Mouse (Mus musculus): Measurements from ENCODE around the gene Ankrd66. TPM values are rescaled to one million over a fixed set of nuclear protein-coding genes. Genes with fewer than 3 reads are reported as not detected.

The Ankrd66 gene
- total RNA-seq (2021) = not detected
- long read RNA-seq, experiment 1 = 0 reads
- long read RNA-seq, experiment 2 = 0 reads

DNA sequence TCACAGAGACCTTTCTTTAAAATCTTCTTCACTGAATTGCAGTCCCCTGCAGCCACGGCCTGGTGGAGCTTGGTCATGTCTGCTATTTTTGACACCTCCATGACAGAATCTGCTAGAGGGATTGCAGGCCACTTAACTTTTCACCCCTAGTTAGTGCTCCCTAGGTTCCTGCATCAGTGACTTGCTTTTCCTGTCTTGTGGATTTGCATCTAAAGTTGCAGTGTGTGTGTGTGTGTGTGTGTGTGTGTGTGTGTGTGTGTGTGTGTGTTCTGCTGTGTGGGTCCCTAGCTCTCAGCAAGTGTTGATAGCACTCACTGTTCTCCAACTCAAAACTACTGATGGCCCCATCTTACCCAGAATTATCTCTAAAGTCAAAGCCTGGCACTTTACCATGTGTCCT is at the start of gene Ankrd66:
TSS of gene Ankrd66 (minus strand) at position 101 of the 400 bp plus-strand sequence.
- intact Hi-C loops (cut with DNase I) = no loop called here
- no peak for DNase-seq

DNA sequence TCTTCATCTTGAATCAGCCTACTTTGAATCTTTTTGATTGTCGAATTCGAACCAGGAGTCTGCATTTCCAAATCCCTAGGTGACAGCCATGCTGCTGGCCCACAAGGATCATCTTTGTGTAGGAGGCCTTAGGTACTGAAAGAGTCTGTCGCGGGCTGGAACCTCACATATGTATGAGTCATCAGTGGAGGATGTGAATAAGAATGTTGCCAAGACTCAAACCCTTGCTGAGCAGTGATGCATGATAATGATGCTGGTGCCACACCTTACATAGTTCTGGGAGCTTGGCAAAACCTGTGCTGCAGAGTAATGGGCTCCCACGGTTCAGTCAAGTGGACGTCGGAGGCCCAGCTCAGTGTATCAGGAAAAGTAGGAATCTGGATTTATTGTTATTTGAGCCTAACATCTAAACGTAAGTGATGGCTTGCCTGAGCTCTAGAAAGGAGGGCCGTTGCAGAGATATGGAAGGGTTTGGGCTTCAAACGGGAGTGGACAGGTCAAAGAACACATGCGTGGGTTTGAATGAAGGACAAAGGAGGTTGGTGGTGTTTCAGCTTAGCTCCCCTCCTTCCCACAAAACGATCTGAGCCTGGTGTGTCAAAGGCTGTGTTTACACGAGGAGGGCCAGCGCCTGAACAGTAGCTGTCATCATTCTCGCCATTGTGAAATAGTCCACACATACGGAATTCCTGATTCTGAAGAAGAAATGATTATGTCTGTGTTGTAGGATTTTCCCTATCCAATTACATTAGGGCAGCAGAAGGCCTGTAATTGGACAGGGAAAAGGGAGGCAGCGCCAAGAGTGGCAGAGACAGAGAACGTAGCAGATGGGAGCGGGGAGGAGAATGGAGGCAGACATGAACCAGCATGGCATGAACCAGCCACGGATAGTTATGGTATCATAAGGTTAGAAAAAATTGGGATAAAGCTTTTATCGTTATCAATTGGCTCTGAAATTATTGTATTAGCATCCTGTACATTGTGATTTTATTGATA is 49.2 kb upstream of the Ankrd66 start:
- no peak for DNase-seq
- intact Hi-C loops (cut with DNase I) = no loop called here

- DNase-seq = no peak
- intact Hi-C loops (cut with DNase I) = no loop called here
These were observed 47.1 kb upstream of the Ankrd66 start for GRCm38 (mm10) chr17:43590531-43590930.

GRCm38 (mm10) chr17:43589750-43590149 is 46.3 kb upstream of the Ankrd66 start:
- intact Hi-C loops (cut with DNase I) = no loop called here
- DNase-seq = no peak

- intact Hi-C loops (cut with DNase I) = no loop called here
- no peak for DNase-seq
These were observed 43.8 kb upstream of the Ankrd66 start for GRCm38 (mm10) chr17:43587278-43587677.

DNA sequence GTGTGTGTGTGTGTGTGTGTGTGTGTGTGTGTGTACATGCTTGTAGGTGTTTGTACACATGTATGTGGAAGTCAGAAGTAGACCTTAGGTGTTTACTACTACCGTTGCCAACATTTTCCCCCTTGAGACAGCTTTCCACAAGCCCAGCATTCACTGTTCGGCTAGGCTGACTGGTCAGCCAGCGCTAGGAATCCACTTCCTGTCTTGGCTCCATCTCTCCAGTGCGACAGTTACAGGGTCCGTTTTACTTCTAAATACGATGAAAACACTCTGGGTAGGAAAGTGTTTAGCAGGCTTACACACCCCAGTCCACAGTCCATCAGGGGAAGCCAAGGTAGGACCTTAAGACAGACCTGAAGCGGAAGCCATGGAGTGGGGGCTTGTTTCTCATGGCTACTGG is 41.3 kb upstream of the Ankrd66 start:
- intact Hi-C loops (cut with DNase I) = no loop called here
- DNase-seq = no peak

DNA sequence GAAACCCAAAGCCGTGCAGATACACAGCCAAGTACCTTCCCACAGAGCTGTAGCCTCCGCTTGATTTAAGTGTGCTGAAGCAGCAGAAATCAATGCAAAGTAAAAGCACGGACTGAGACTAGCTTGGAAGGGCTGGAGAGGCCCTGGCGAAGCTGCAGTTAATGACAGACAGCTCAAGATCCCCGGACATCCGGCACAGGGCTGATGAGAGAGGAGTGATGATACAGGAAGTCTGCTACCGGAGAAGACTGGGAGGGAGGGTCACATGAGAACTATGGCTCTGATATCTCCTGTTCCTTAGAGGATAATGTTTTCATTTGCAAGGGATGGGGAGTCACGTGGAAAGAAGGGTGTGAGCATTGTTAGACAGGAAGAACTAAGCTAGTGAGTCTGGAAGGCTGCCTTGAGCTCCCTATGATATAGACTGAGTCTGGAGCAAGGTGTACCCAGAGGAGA is 37.6 kb upstream of the Ankrd66 start:
- intact Hi-C loops (cut with DNase I) = no loop called here
- DNase-seq = peak; percentile 24 to 43

GRCm38 (mm10) chr17:43580456-43580855 is 37.0 kb upstream of the Ankrd66 start:
- intact Hi-C loops (cut with DNase I) = no loop called here
- DNase-seq = no peak

- no peak for DNase-seq
- intact Hi-C loops (cut with DNase I) = no loop called here
These were observed 30.2 kb upstream of the Ankrd66 start for GRCm38 (mm10) chr17:43573624-43574073.

DNA sequence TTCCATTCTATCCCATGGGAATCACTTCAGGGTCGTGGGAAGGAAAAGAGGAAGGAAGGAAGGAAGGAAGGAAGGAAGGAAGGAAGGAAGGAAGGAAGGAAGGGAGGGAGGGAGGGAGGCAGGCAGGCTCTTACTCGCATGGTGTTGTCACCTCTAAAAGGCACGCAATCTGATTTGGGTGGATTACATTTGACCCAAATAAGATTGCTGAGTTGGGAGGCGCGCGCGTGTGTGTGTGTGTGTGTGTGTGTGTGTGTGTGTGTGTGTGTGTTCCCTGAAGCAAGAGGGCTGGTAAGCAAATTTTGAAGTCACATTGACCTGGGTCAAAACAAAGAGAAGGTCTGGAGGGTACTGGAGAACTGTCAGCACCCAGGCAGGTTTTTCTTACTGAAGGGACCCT is 25.8 kb upstream of the Ankrd66 start:
- intact Hi-C loops (cut with DNase I) = no loop called here
- no peak for DNase-seq

DNA sequence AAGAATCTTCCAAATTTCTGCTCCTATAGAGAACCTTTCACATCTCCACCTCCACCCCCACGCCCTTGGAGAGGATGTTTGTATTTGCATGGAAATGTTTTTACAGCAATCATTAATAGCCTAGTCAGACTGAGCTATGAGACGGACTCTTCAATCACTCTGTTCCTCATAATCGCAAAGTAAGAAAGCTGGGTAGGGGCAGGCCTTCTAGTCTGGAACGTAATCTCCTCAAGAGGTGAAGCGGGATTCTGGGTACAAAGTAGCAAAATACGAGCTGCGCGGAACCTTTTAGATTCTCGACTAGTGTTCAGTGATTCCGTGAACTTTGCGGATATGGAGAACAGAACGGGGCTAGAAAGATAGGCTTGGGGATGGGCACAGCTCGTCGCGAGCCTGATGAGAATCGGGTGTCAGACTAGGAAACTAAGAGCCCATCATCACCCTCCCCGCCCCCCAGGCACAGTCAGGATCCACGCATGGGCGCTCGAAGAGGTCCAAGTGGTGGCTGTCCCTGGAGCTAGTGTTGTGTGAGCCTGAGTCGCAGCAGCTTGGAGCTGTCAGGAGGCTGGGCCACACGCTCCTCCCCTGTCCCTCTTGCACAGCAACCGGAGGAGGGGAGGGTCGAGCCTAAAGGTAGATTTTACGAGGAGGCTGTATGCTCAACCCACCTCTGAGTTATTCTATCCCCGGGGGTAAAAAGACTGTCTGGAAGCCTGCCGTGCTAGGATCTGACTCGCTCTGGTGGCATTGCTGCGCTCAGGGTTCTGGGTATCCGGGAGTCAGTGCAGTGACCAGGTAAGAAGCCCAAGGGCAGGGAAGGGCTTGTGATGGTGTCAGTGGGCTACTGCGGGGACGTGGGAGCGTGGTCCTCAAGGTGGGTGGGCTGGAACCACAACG is 24.8 kb upstream of the Ankrd66 start, which contains the start of gene Pla2g7:
TSS of gene Pla2g7 (plus strand) at position 107 of the 897 bp plus-strand sequence.
- DNase-seq = peak; percentile 39 to 45
- intact Hi-C loops (cut with DNase I) = no loop called here

DNA sequence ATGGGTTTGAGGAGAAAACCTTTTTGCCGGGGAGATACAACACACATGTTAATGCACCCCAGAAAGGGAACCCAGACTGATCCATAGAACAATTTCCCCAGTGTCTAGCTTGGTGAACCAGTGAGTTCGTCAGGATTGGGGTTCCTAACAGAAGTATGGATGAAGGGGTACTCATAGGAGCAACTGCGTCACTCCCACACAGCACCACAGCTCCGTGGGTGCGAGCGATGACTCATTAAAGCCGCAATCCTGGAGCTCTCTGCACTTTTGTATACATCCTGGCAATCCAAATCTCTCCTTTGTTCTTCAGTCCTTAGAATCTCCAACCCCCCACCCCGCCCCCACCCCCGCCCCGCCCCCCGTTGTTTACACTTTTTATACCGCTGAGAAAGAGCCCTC is 24.2 kb upstream of the Ankrd66 start:
- DNase-seq = no peak
- intact Hi-C loops (cut with DNase I) = no loop called here

DNA sequence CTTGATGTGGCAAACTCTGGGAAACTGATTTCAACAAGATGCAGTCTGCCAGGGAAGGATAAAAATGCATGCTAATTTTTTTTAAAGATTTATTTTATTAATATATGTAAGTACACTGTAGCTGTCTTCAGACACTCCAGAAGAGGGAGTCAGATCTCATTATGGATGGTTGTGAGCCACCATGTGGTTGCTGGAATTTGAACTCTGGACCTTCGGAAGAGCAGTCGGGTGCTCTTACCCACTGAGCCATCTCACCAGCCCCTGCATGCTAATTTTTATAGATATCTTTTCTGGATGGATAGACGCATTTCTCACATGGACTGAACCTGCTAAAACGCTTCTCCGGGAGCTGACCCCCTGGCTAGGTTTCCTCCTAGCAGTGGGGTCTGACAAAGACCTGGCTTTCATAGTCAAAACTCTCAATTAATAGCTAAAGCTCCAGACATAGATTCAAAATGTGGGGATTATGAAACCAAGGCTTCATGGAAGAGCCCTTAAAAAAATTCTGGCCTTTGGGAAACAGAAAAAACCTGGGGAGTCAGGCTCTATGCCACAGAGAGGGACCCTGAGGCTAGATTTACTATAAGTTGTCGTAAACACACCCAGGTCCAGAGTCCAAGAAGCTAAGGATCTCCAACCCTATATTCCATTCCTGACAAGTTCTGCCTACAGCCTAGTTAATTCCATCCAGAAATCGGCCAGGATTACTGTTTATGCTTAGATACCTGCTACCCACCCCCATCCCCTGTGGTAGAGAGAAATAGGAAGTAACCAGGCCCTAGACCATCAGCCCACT is 20.0 kb upstream of the Ankrd66 start:
- intact Hi-C loops (cut with DNase I) = no loop called here
- DNase-seq = no peak

- DNase-seq = no peak
- intact Hi-C loops (cut with DNase I) = no loop called here
These were observed 15.2 kb upstream of the Ankrd66 start for GRCm38 (mm10) chr17:43558678-43559077.

DNA sequence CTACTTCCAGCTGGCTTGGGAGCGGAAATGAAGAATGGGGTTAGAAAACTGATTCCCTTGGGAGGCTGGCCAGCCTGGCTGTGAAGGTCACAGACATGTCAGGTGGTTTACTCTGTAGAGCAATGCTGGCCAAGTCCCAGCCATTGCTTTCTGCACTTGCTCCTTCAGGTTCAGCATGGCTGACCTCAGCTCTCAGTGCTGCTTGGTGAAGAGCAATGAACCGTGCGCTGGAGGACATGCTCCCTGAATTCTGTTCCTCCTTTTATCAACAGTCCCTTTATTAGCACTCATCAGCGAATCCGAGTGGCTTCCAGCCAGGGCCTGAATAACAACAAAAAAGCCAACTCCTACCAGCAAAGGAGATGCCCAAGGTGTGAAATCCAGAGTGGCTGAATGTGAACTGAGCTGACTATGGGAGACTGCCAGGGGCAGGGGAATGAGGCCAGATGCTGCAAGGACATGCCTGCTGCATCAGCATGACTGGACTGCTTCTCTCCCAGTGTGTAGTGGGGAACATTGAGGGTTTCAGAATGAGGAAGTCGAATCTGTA is 14.2 kb upstream of the Ankrd66 start:
- DNase-seq = peak; percentile 37 to 45
- intact Hi-C loops (cut with DNase I) = no loop called here

DNA sequence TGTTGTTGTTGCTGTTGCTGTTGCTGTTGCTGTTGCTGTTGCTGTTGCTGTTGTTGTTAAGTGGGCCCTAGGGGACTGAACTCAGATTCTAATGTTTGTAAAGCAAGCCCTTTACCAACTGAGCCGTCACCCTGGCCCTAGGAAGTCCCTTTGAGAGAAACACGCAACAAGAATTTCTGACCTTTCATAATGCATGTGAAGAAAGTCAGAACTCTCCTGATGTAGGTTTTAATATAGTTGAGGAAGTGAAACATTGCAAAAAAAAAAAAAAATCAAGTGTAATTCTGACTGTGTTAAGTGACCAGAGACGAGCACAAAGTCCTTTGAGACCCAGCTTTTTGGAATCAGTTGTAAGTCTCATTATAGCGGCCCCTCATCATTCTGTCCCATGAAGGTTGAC is 13.7 kb upstream of the Ankrd66 start:
- intact Hi-C loops (cut with DNase I) = no loop called here
- DNase-seq = no peak

GRCm38 (mm10) chr17:43554516-43555403 is 11.3 kb upstream of the Ankrd66 start:
- no peak for DNase-seq
- intact Hi-C loops (cut with DNase I) = no loop called here

DNA sequence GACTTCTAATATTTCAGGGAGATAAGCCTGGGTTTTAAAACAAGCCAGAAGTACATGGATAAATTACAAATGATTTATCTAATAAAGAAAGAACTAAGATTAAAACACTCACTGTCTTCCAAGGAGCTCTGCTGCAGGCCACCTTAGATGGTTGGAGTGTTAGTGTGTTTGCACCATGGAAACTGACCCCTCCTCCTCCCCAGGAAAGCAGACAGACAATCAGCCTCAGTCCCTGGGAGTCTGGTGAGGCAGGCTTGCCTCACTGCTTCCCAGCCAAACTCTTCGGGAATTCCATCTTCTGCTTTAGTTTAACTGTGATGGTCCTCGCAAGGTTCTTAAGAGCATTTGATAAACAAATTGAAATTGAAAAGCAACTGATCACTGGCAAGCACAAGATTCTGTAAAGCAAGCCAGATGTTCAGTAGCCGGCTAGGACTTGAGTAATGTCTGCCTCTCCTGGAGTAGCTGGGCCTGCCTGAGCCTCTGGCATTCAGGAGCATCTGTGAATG is 7.7 kb upstream of the Ankrd66 start:
- intact Hi-C loops (cut with DNase I) = no loop called here
- no peak for DNase-seq

GRCm38 (mm10) chr17:43544040-43544439 is 601 bp upstream of the Ankrd66 start:
- no peak for DNase-seq
- intact Hi-C loops (cut with DNase I) = no loop called here

All from heart, postnatal 14 days (tissue).